Mouse (Mus musculus) neural tube, embryonic 12.5 days (tissue): ENCODE data around the gene Flvcr1. TPM values are rescaled to one million over a fixed set of nuclear protein-coding genes. Genes with fewer than 3 reads are reported as not detected.
A peak's percentile ranks its signal among the peaks of the same experiment; 100 is the strongest.

ENCODE experiments used
- ATAC-seq: fragments of 200-750 bp; cut with Nextera tagmentation; 2 replicates; pipeline ENCODE4 v1.8.0; 2017; ENCODE audit warnings: low read depth, mild to moderate bottlenecking, moderate TSS enrichment, moderate library complexity; ENCODE audit not compliant: low FRiP score
- H3K27ac ChIP-seq: fragments of 300-500 bp; sonication (generic); 2 replicates; pipeline ENCODE4 v1.5.1; 2016
- H3K27me3 ChIP-seq: fragments of 300-500 bp; sonication (generic); replicated peaks from 2 replicates; pipeline ENCODE4 v1.6.1; 2016; ENCODE audit warnings: mild to moderate bottlenecking
- H3K36me3 ChIP-seq: fragments of 300-500 bp; sonication (generic); 2 replicates; pipeline ENCODE4 v1.6.1; 2016; ENCODE audit warnings: mild to moderate bottlenecking
- H3K4me1 ChIP-seq: fragments of 300-500 bp; sonication (generic); 2 replicates; pipeline ENCODE4 v1.6.1; 2016
- H3K4me2 ChIP-seq: fragments of 300-500 bp; sonication (generic); replicated peaks from 2 replicates; pipeline ENCODE4 v1.6.1; 2016; ENCODE audit warnings: mild to moderate bottlenecking
- H3K4me3 ChIP-seq: fragments of 300-500 bp; sonication (generic); 2 replicates; pipeline ENCODE4 v1.5.1; 2016
- H3K9ac ChIP-seq: fragments of 300-500 bp; sonication (generic); 2 replicates; pipeline ENCODE4 v1.6.1; 2016; ENCODE audit warnings: mild to moderate bottlenecking
- H3K9me3 ChIP-seq: fragments of 300-500 bp; sonication (generic); 2 replicates; pipeline ENCODE4 v1.6.1; 2016; ENCODE audit warnings: mild to moderate bottlenecking
- WGBS: fragments of 180-500 bp; shearing (Covaris S2); methylation state at CpG from one replicate; pipeline ENCODE4 v1.1.7; 2016; 5-methylcytosine and 5-hydroxymethylcytosine counted together
- polyA plus RNA-seq: library from polyadenylated mRNA; unstranded; fragments of >200 nt; fragmentation: Nextera tagmentation; extraction: Ambion mirVana; gene quantifications from 2 replicates; pipeline ENCODE4 v1.2.1, GENCODE M21; 2016

The Flvcr1 gene
- polyA plus RNA-seq, 1 experiment from 2014 or later: 9.6 TPM

DNA sequence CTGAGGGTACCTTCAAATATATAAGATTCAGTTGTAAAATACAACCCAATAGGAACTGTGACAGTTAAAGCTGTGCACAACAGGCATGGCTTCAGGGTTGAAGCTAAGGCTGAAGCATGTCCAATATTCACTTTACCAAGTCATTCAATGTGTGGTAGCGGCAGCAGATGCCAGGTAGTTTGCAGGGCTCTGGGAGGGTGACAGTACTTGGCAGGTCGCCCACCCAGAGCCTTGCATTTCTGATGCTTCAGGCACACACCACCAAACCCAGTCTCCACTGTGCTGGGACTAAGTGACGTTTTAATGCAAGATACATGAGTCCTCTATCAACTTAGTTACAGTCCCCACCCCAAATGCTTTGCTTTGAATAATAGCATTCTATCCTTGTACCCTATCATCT is 25.3 kb downstream of the Flvcr1 start:
- Histone ChIP-seq H3K36me3 (peaks cover 14% of the 10 kb centered on the region), H3K4me2 (no peak overlapping the region), H3K4me1 (no peaks in the 10 kb centered on the region), H3K27ac (no peak overlapping the region), H3K4me3 (no peak overlapping the region), H3K9me3 (peaks cover 7% of the 10 kb centered on the region; the same call in 1 of the 2 replicates), H3K9ac (no peak overlapping the region), H3K27me3 (no peaks in the 10 kb centered on the region; the same call in 1 of the 2 replicates)
- WGBS: 89% methylated on average over 3 of the region's 3 CpGs
- no peak for ATAC-seq

DNA sequence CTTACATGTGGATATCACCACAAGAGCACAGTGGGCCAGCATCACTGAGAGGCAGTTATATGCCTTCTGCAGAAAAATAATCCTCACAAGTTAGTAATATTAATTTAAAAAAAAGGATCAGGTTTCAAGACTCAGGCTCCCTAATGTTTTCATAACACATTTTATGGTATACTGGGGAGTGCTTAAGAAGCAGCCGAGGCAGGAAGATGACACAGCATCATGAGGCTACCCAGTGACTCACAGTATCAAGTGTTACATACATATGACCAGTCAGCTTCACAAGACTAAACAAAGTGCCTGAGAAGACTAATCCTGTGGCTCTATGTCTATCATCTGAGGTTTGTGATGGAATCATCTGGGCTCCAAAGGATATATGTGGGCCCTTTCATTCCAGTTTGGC is 27.9 kb downstream of the Flvcr1 start:
- H3K4me3 ChIP-seq: no peak overlapping the region
- no peaks in the 10 kb centered on the region; the same call in 1 of the 2 replicates for H3K27me3 ChIP-seq
- no peaks in the 10 kb centered on the region for H3K4me1 ChIP-seq
- no peak overlapping the region for H3K27ac ChIP-seq
- no peak overlapping the region for H3K9ac ChIP-seq
- 84% methylated on average over 1 of the region's 1 CpGs for WGBS
- ATAC-seq: no peak
- H3K9me3 ChIP-seq: peaks cover 7% of the 10 kb centered on the region; the same call in 1 of the 2 replicates
- H3K4me2 ChIP-seq: no peak overlapping the region
- H3K36me3 ChIP-seq: no peaks in the 10 kb centered on the region

DNA sequence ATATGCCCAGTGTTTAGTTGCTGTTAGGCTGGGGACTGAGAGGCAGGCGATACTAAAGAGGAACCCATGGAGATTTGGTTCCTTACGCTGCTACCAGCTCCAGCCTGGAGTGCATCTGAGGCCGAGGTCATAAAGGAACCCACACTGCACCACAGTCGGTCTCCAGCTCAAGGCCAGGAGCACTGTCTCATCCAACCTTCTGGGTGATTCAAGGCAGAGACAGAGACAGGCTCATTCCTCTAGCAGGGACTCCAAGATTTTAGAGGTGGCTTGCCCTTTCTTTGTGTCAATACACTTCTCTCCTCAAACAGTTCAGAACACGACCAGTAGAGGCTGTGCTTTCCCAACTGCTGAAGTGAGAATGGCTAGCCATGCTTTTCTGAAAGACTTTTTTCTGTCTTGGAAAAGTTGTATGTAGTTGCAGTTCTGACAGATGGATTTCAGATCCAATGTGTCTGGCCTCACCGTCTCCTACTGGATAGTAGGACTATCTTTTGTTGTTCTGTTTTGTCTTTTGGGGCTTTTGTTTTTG is 29.5 kb downstream of the Flvcr1 start:
- peaks cover 7% of the 10 kb centered on the region; the same call in 1 of the 2 replicates for H3K9me3 ChIP-seq
- H3K36me3 ChIP-seq: no peaks in the 10 kb centered on the region
- H3K27me3 ChIP-seq: no peaks in the 10 kb centered on the region; the same call in 1 of the 2 replicates
- no peak overlapping the region for H3K9ac ChIP-seq
- 73% methylated on average over 6 of the region's 6 CpGs for WGBS
- no peak for ATAC-seq
- no peaks in the 10 kb centered on the region for H3K4me1 ChIP-seq
- no peak overlapping the region for H3K4me3 ChIP-seq
- no peak overlapping the region for H3K27ac ChIP-seq
- no peak overlapping the region for H3K4me2 ChIP-seq

DNA sequence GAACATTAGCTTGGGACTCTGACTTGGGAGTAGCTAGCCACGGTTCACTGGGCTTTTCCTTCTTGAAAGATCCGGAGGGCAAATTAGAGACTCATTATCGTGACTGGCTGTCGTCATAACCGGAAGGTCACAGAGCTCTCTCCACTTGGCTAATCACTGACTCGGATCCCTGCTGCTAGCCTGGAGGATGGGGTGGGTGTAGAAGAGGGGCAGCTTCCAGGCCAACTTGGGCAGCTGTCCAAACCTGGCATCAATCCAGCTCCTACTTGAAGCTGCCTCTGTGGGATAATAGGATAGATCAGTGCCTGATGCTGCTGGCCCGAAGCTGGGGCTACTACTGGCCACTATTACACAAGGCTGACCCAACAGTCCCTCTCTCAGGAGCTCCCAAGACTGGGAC is 30.4 kb downstream of the Flvcr1 start:
- no peaks in the 10 kb centered on the region for H3K4me1 ChIP-seq
- no peak overlapping the region for H3K9ac ChIP-seq
- no peaks in the 10 kb centered on the region; the same call in 1 of the 2 replicates for H3K27me3 ChIP-seq
- WGBS: 75% methylated on average over 7 of the region's 7 CpGs
- H3K27ac ChIP-seq: no peak overlapping the region
- H3K4me2 ChIP-seq: no peak overlapping the region
- ATAC-seq: no peak
- H3K9me3 ChIP-seq: peaks cover 7% of the 10 kb centered on the region; the same call in 1 of the 2 replicates
- no peaks in the 10 kb centered on the region for H3K36me3 ChIP-seq
- no peak overlapping the region for H3K4me3 ChIP-seq

- no peak overlapping the region for H3K27ac ChIP-seq
- H3K9me3 ChIP-seq: no peaks in the 10 kb centered on the region
- no peak for ATAC-seq
- no peak overlapping the region for H3K4me2 ChIP-seq
- H3K36me3 ChIP-seq: no peaks in the 10 kb centered on the region
- no peak overlapping the region for H3K9ac ChIP-seq
- no peaks in the 10 kb centered on the region for H3K4me1 ChIP-seq
- no peaks in the 10 kb centered on the region for H3K27me3 ChIP-seq
- WGBS: 83% methylated on average over 9 of the region's 9 CpGs
- no peak overlapping the region for H3K4me3 ChIP-seq
Observed at GRCm38 (mm10) chr1:190989437-190990082, 36.4 kb downstream of the Flvcr1 start.

DNA sequence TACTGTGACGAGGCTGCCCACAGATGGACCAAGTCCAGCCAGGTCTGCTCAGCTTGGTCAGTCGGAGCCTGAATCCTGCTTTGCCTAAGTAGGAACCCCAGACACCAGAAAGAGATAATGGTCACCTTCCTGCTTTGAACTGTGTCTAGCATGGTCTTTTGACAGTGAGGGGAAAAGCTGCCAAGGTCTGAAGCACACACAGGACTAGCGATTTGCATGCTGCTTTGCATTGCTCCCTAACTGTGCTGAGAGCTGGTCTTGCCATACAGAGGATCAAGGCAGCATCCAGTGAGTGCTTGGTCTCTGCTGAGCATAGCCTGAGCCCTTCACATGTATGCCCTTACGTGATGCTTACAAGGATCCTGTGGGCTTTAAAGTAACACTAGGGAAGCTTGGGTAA is 44.5 kb downstream of the Flvcr1 start:
- H3K27me3 ChIP-seq: no peaks in the 10 kb centered on the region
- H3K36me3 ChIP-seq: no peaks in the 10 kb centered on the region
- H3K27ac ChIP-seq: no peak overlapping the region
- WGBS: 85% methylated on average over 4 of the region's 4 CpGs
- peaks cover 15% of the 10 kb centered on the region for H3K4me1 ChIP-seq
- no peak overlapping the region for H3K9ac ChIP-seq
- no peak for ATAC-seq
- H3K4me2 ChIP-seq: no peak overlapping the region
- no peaks in the 10 kb centered on the region for H3K9me3 ChIP-seq
- no peak overlapping the region for H3K4me3 ChIP-seq

- H3K27me3 ChIP-seq: no peaks in the 10 kb centered on the region
- peaks cover 22% of the 10 kb centered on the region for H3K4me1 ChIP-seq
- H3K4me3 ChIP-seq: no peak overlapping the region
- WGBS: 100% methylated on average over 1 of the region's 1 CpGs
- ATAC-seq: no peak
- no peaks in the 10 kb centered on the region for H3K9me3 ChIP-seq
- peaks cover under 1% of the 10 kb centered on the region; the same call in 1 of the 2 replicates for H3K36me3 ChIP-seq
- H3K9ac ChIP-seq: no peak overlapping the region
- H3K27ac ChIP-seq: no peak overlapping the region
- H3K4me2 ChIP-seq: no peak overlapping the region
Observed at GRCm38 (mm10) chr1:190980470-190980869, 45.5 kb downstream of the Flvcr1 start.

GRCm38 (mm10) chr1:190979100-190979563 is 46.8 kb downstream of the Flvcr1 start, which contains the start of gene Vash2:
Vash2 (minus strand) TSS chr1:190979296.
- Histone ChIP-seq H3K9ac (peak within 1 kb of the TSS; percentile 90), H3K4me3 (peak within 1 kb of the TSS; percentile 75), H3K27me3 (no peaks in the 10 kb centered on the region), H3K27ac (peak within 1 kb of the TSS; percentile 83), H3K4me2 (peak within 1 kb of the TSS; percentile 98), H3K4me1 (peaks cover 22% of the 10 kb centered on the region), H3K36me3 (peaks cover 11% of the 10 kb centered on the region), H3K9me3 (no peaks in the 10 kb centered on the region)
- ATAC-seq: peak; percentile 97
- WGBS: under 1% methylated on average over 38 of the region's 38 CpGs

DNA sequence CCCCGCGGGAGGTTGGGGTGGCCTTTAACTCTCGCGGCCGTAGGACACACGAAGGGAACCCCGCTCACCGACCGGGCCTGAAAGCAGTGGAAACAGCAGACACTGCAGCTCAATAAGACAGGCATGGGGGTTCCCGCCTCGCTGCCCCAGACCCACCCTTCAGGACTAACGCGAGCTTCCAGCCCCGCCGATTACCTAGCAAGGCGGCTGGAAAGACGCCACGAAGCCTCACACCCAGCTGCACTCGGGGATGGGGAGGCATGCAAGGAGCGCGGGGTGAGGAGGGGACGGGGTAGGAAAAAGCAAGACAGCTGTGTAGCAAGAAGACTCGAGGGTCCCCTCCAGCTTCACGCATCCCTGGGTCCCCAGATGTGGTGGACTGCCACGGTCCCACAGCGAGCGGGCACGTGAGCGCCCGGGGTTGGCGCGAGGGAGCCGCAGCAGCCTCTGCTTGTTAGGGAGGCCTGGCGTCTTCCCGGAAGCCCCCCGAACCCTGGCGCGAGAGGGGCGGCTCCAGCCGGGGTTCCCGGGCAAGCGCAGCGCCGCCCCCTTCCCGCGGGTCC is 47.4 kb downstream of the Flvcr1 start:
- peak; percentile 87 for ATAC-seq
- 1% methylated on average over 46 of the region's 46 CpGs for WGBS
- Histone ChIP-seq H3K4me2 (peak overlapping the region; percentile 98), H3K9ac (peak overlapping the region; percentile 90), H3K4me1 (peaks cover 22% of the 10 kb centered on the region), H3K27ac (peak overlapping the region; percentile 83), H3K4me3 (peak overlapping the region; percentile 75), H3K27me3 (no peaks in the 10 kb centered on the region), H3K36me3 (peaks cover 16% of the 10 kb centered on the region), H3K9me3 (no peaks in the 10 kb centered on the region)

DNA sequence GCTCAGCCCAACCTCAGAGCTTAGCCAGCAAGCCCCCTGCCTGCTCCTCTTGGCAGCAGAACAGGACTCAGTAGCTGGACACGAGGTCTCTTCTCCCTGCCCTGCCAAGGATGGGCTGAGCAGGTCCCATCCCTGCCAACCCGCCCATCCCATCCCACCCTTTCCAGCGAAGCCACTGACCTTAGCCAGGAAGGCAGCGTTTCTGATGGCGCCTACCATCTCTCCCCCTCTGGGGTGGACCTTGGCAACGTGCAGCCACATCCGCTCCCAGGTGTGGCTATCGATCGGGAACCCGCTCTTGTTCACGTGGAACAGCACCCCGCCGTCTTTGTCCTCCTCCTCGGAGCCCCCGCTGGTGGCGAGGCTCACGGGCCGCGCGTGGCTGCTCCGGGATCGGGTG is 48.0 kb downstream of the Flvcr1 start:
- Histone ChIP-seq H3K27me3 (no peaks in the 10 kb centered on the region), H3K9ac (peak overlapping the region; percentile 90), H3K9me3 (no peaks in the 10 kb centered on the region), H3K27ac (peak overlapping the region; percentile 83), H3K4me3 (peak overlapping the region; percentile 75), H3K36me3 (peaks cover 21% of the 10 kb centered on the region), H3K4me1 (peaks cover 28% of the 10 kb centered on the region), H3K4me2 (peak overlapping the region; percentile 98)
- under 1% methylated on average over 22 of the region's 22 CpGs for WGBS
- ATAC-seq: peak; percentile 14; the same call in 1 of the 2 replicates

GRCm38 (mm10) chr1:190976887-190977573 is 48.9 kb downstream of the Flvcr1 start:
- H3K4me1 ChIP-seq: peaks cover 33% of the 10 kb centered on the region
- peak overlapping the region; percentile 90 for H3K9ac ChIP-seq
- 51% methylated on average over 11 of the region's 11 CpGs for WGBS
- H3K36me3 ChIP-seq: peaks cover 30% of the 10 kb centered on the region
- H3K4me3 ChIP-seq: peak overlapping the region; percentile 75
- no peak overlapping the region for H3K27ac ChIP-seq
- ATAC-seq: no peak
- no peaks in the 10 kb centered on the region for H3K27me3 ChIP-seq
- no peaks in the 10 kb centered on the region for H3K9me3 ChIP-seq
- peak overlapping the region; percentile 98 for H3K4me2 ChIP-seq

- H3K4me2 ChIP-seq: no peak overlapping the region
- H3K9ac ChIP-seq: no peak overlapping the region
- H3K4me1 ChIP-seq: peaks cover 33% of the 10 kb centered on the region
- no peaks in the 10 kb centered on the region for H3K9me3 ChIP-seq
- no peak overlapping the region for H3K27ac ChIP-seq
- no peaks in the 10 kb centered on the region for H3K27me3 ChIP-seq
- H3K36me3 ChIP-seq: peaks cover 50% of the 10 kb centered on the region
- 84% methylated on average over 1 of the region's 1 CpGs for WGBS
- no peak overlapping the region for H3K4me3 ChIP-seq
- ATAC-seq: no peak
Observed at GRCm38 (mm10) chr1:190974833-190975232, 51.1 kb downstream of the Flvcr1 start.
